Mouse (Mus musculus) cerebellum, adult 2 months (tissue): ENCODE results near the gene Insm1.

ENCODE experiments used
- CTCF ChIP-seq: fragments of 200-500 bp; IDR thresholded peaks from 2 replicates; pipeline ENCODE4 v1.5.1; 2011; ENCODE audit warnings: low read depth, mild to moderate bottlenecking, control low read depth, low read length, moderate library complexity, borderline replicate concordance; ENCODE audit not compliant: insufficient read depth
- POLR2A ChIP-seq: fragments of 200-500 bp; IDR thresholded peaks from 2 replicates; pipeline ENCODE4 v1.6.1; 2011; ENCODE audit warnings: low read length, control low read depth, borderline replicate concordance; ENCODE audit not compliant: insufficient read depth

GRCm38 (mm10) chr2:146218161-146218691 is 3.5 kb upstream of the Insm1 start:
- TF ChIP-seq CTCF, result no peak
- no peak for TF ChIP-seq POLR2A
